Mouse (Mus musculus) spleen, adult 2 months (tissue): ENCODE data around the gene Slc44a1. TPM values are rescaled to one million over a fixed set of nuclear protein-coding genes. Genes with fewer than 3 reads are reported as not detected.

Experiments used
- DNase-seq, 2 experiments: peaks; one replicate each; pipeline versions ENCODE4 v3.0.0 to v3.0.0-alpha.2; 2012 to 2021; ENCODE audit warnings: low spot score in 2 of 2, low read depth in 1 of 2
- H3K27ac ChIP-seq: fragments of 200-500 bp; 2 replicates; pipeline ENCODE4 v1.5.1; 2012; ENCODE audit warnings: low read length, inconsistent platforms; ENCODE audit not compliant: insufficient read depth
- H3K27me3 ChIP-seq: fragments of 200-500 bp; 2 replicates; pipeline ENCODE4 v1.6.1; 2012; ENCODE audit warnings: mild to moderate bottlenecking, moderate library complexity, low read length, inconsistent platforms; ENCODE audit not compliant: control insufficient read depth, insufficient read depth
- H3K36me3 ChIP-seq: fragments of 200-500 bp; 2 replicates; pipeline ENCODE4 v1.6.1; 2012; ENCODE audit warnings: mild to moderate bottlenecking, low read length, inconsistent platforms; ENCODE audit not compliant: control insufficient read depth, insufficient read depth
- H3K4me1 ChIP-seq: fragments of 200-500 bp; 2 replicates; pipeline ENCODE4 v1.6.1; 2011; ENCODE audit warnings: inconsistent platforms; ENCODE audit not compliant: control insufficient read depth, insufficient read depth, insufficient read length
- H3K4me3 ChIP-seq: fragments of 200-500 bp; 2 replicates; pipeline ENCODE4 v1.5.1; 2011; ENCODE audit warnings: mild to moderate bottlenecking, inconsistent platforms; ENCODE audit not compliant: insufficient read depth, insufficient read length; ENCODE audit errors: extremely low read depth
- CTCF ChIP-seq: fragments of 200-500 bp; IDR thresholded peaks from 2 replicates; pipeline ENCODE4 v1.5.1; 2011; ENCODE audit warnings: mild to moderate bottlenecking, inconsistent platforms; ENCODE audit not compliant: insufficient read depth, insufficient read length, insufficient replicate concordance; ENCODE audit errors: extremely low read depth
- POLR2A ChIP-seq: fragments of 200-500 bp; IDR thresholded peaks from 2 replicates; pipeline ENCODE4 v1.6.1; 2011; ENCODE audit warnings: low read depth, low read length, inconsistent platforms
- WGBS: fragments of 180-500 bp; shearing (Covaris S2); methylation state at CpG from one replicate; pipeline ENCODE4 v1.1.7; 2018; 5-methylcytosine and 5-hydroxymethylcytosine counted together
- polyA plus RNA-seq: library from polyadenylated mRNA; depleted of rRNA; stranded (reverse); fragments of >200 nt; gene quantifications from 2 replicates; pipeline ENCODE4 v1.2.3, GENCODE M21; 2012

Gene Slc44a1
- polyA plus RNA-seq, 1 experiment, result 10.3 TPM

DNA sequence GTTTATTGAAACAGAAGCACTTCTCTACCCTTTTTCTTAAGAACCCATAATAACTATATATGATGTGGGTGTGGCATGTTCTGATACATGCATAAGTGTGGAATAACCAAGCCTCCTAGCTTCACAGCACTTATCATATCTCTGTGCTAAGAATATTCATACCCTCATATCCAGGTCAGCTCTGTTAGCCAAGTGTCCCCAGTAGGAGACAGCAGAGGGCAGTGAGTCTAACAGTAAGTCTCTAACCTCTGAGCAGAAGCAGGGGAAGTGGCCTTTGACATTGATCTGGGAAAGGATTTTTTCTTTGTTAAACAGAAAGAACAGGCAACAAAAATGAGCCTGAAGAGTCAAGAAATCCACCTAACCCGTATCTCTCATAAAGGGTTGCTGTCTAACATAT lies 104.7 kb downstream of the Slc44a1 start:
- H3K27ac ChIP-seq, result no peak overlapping the region
- no peaks in the 10 kb centered on the region for H3K27me3 ChIP-seq
- H3K4me3 ChIP-seq, result no peak overlapping the region
- H3K4me1 ChIP-seq, result no peaks in the 10 kb centered on the region
- H3K36me3 ChIP-seq, result no peaks in the 10 kb centered on the region; the same call in 1 of the 2 replicates
- 83% methylated on average over 1 of the region's 1 CpGs for WGBS
- no peak for TF ChIP-seq CTCF
- no peak for TF ChIP-seq POLR2A
- no peak for DNase-seq

DNA sequence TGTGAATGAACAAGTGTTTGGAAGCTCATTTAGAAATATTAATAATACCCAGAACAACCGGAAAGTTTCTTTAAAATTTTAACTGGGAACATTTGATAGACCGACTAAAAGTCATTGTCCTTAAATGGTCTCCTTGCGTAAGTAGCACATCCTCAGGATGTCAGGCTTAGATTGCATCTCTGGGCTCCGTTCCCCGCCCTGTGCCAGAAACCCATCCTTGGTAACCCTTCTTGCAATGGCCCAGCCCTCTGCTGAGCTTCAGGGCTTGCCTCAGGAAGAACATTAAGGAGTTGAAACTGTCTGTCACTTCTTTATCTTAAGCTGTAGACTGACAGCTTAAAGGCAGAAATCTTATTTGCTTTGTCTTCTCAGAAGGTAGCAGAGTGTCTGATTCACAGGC lies 107.2 kb downstream of the Slc44a1 start:
- H3K4me3 ChIP-seq, result no peak overlapping the region
- H3K27ac ChIP-seq, result no peak overlapping the region
- no peaks in the 10 kb centered on the region; the same call in 1 of the 2 replicates for H3K36me3 ChIP-seq
- H3K27me3 ChIP-seq, result no peaks in the 10 kb centered on the region
- H3K4me1 ChIP-seq, result no peaks in the 10 kb centered on the region
- TF ChIP-seq CTCF (no peak), POLR2A (no peak)
- no peak for DNase-seq
- WGBS, result 92% methylated on average over 5 of the region's 5 CpGs

DNA sequence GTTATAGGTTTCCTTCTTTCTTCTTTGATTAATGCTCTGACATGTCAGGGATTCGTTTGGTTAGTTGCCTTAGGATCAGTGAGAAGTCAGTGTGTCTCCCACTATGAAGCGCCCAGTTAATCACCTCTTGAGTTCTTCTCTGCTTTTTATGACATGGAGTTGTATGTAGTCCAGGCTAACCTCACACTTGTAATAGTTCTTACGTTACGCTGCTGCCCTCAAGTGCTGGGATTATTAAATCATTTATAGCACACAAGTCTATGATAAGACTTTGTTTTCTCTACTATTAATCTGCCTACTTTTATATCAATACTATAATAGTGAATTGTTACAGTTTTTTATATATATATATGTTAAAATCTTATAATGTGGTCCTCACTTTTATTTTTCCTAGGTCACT lies 109.2 kb downstream of the Slc44a1 start:
- Histone ChIP-seq H3K27ac (no peak overlapping the region), H3K27me3 (no peaks in the 10 kb centered on the region), H3K4me3 (no peak overlapping the region), H3K4me1 (no peaks in the 10 kb centered on the region), H3K36me3 (peaks cover 2% of the 10 kb centered on the region)
- TF ChIP-seq POLR2A, result no peak
- TF ChIP-seq CTCF, result no peak
- DNase-seq, result no peak
- WGBS, result 75% methylated on average over 4 of the region's 4 CpGs

DNA sequence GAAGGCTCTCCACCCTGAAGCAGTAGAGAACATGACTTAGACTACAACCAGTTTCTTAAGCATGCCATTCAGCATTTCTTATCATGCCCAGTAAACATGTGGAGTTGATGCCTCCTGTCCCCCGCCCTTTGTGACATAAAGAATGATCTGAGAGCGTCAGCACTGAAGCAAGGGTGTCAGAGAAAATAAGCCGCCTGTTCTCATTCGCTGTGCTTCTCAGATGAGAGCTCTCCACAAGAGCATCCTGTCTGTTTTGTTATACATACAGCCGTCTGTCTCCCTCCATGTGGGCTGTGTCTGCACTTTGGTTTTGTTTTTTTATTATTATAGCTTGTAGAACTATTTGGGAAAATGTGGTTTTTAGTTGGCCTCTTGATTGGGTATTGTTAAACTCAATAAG lies 124.4 kb downstream of the Slc44a1 start:
- DNase-seq, result no peak
- Histone ChIP-seq H3K36me3 (0 out of 2 replicates have a peak, but pooled peaks cover 3% of the 10 kb centered on the region), H3K27me3 (no peaks in the 10 kb centered on the region), H3K27ac (no peak overlapping the region), H3K4me3 (no peak overlapping the region), H3K4me1 (no peaks in the 10 kb centered on the region)
- WGBS, result 91% methylated on average over 5 of the region's 5 CpGs
- no peak for TF ChIP-seq CTCF

DNA sequence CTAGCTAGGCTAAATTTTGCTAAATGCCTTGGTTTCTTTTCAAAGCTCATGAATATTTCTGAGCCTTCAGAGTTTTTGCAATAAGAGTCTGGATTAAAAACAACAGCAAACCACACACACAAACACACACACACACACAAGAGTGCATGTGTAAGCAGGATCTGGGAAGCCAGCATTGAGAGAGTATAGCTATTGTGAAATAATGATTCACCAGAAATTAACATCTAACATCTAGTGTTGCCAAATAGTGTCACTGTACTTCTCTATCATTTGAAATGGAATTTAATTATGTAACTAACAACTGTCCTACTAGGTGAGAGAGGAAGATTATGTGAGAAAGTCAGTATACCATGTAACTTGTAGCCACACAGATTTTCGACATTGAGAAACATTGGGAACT lies 126.9 kb downstream of the Slc44a1 start:
- TF ChIP-seq POLR2A (no peak), CTCF (no peak)
- H3K36me3 ChIP-seq, result 0 out of 2 replicates have a peak, but pooled peaks cover 3% of the 10 kb centered on the region
- WGBS, result 84% methylated on average over 1 of the region's 1 CpGs

DNA sequence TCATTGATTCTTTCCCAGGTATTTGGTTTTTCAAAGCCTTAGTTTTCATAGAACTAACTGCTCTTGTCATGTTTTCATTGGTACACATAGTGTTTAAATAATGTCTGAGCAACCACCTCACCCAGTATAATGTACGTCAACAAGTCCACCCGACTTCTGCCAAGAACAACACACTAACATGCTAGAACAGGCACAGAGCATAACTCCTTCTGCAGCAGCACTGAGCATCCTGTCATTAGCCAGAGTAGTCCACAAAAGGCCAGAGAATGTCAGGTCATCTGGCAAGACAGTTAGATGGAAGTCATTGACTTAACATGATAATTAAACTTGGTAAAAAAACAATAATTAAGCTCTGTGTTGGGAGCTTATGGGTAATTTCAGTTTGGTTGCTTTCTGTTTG lies 135.3 kb downstream of the Slc44a1 start:
- H3K4me1 ChIP-seq, result no peaks in the 10 kb centered on the region
- no peaks in the 10 kb centered on the region for H3K36me3 ChIP-seq
- H3K27ac ChIP-seq, result no peak overlapping the region
- no peaks in the 10 kb centered on the region for H3K27me3 ChIP-seq
- H3K4me3 ChIP-seq, result no peak overlapping the region
- 89% methylated on average over 2 of the region's 2 CpGs for WGBS
- TF ChIP-seq CTCF (no peak), POLR2A (no peak)
- DNase-seq, result no peak

More for the DNA sequence above, 126.9 kb downstream of the Slc44a1 start:
- no peak overlapping the region for H3K27ac ChIP-seq
- H3K4me1 ChIP-seq, result no peaks in the 10 kb centered on the region
- H3K27me3 ChIP-seq, result no peaks in the 10 kb centered on the region
- DNase-seq, result no peak
- H3K4me3 ChIP-seq, result no peak overlapping the region

DNA sequence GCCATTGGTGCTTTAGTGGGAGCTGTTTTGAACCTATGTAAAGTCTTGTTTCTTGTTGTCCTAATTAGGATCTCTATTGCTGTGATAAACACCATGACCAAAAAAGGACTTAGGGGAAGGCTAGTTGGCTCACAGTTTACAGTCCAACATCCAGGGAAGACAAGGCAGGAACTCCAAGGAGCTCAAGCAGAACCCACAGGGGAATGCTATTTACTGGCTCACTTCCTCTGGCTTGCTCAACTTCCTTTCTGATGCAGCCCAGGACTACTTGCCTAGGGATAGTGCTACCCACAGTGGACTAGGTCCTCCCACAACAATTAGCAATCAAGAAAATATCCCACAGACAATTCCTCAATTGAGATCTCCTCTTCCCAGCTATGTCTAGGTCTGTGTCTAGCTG lies 147.5 kb downstream of the Slc44a1 start:
- no peak overlapping the region for H3K27ac ChIP-seq

More for the DNA sequence above, 147.5 kb downstream of the Slc44a1 start:
- Histone ChIP-seq H3K27me3 (no peaks in the 10 kb centered on the region), H3K4me1 (no peaks in the 10 kb centered on the region), H3K36me3 (no peaks in the 10 kb centered on the region), H3K4me3 (no peak overlapping the region)
- TF ChIP-seq CTCF, result no peak
- no peak for TF ChIP-seq POLR2A
- no peak for DNase-seq
